Mouse (Mus musculus) embryo, embryonic 11.5 days (tissue): Measurements from ENCODE around the gene Ube2m.

Source experiments
- DNase-seq: peaks from one replicate; pipeline ENCODE4 v3.0.0-alpha.2; 2012; ENCODE audit warnings: low read depth, low spot score

Gene Ube2m

DNA sequence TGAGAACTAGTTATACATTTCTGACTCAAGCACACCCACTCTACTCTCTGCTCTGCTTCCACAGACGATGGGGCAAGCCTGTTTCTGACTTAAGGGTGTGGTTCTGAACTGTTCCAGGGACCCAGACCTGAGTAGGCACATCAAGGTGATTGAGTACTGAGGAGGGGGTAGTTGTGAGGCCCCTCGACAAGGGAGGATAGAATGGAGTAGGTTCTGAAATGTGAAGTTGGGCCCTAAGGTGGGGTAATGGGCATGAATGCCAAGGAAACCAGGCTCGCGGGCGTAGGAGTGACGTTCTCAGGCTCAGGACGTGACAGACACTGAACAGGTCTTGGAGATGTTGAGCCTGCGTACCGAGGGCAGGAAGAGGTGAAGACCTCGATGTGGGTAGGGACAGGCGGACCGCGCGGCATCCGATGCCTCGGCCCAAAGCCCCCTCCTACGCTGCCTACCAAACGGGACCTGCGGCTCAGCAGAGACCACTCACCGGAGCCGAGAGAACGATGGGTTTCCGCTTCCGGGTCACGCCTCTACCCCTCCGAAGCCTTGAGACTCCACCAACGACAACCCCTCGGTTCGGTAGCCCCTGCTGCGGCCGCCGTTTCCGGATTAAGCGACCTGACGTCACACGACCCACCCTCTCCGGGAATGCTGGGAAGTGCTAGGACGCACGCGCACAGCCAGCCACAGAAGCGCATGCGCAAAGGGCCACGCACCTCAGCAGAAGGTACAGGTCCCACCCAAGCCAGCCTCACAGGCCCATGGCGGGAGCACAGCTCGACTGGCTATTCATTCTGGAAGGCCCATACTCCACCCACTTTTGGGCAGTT is 3.7 kb downstream of the Ube2m start, which contains the start of gene Chmp2a:
Chmp2a (minus strand) TSS at position 660 of the 830 bp plus-strand sequence.
- DNase-seq = peak; percentile 96

DNA sequence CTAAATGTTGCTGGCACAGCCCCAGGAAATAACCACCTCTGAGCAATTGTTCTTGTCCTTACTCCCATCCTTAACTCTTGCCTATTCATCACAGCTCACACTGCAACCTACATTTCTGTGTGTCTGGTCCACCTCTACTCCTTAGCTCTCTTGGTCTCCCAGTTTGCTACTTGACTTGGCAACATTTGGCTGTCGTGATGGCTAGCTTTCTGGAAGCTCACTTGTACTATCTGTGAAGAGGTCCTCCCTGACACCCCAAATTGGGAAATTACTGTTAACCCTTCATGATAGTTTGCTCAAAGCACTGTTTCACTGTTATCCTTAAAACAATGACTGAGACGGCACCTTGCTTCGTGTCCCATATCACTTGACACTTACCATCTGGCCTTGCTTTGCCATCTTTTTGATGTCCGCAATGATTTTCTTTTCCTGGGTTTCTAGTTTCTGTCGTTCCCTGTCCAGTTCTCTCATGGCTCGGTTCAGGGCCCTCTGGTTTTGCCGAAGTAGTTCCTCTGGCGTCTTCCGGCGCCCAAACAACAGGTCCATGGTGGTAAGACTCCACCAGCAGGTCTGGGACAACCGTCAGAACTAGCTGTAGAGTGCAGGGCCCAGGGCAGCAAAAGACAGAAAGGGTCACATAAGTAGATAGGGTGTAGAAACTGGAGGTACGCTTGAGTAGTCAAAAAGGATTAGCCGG is 4.5 kb downstream of the Ube2m start:
- DNase-seq = no peak

GRCm38 (mm10) chr7:13032541-13032940 is 5.5 kb downstream of the Ube2m start:
- no peak for DNase-seq

GRCm38 (mm10) chr7:13031983-13032382 is 6.1 kb downstream of the Ube2m start:
- no peak for DNase-seq

- no peak for DNase-seq
Measured at GRCm38 (mm10) chr7:13031069-13031468, 7.0 kb downstream of the Ube2m start.

- no peak for DNase-seq
Measured at GRCm38 (mm10) chr7:13028986-13029385, 9.1 kb downstream of the Ube2m start.

GRCm38 (mm10) chr7:13025511-13026112 is 12.5 kb downstream of the Ube2m start:
- DNase-seq = no peak

- no peak for DNase-seq
Measured at GRCm38 (mm10) chr7:13024805-13025204, 13.3 kb downstream of the Ube2m start.

DNA sequence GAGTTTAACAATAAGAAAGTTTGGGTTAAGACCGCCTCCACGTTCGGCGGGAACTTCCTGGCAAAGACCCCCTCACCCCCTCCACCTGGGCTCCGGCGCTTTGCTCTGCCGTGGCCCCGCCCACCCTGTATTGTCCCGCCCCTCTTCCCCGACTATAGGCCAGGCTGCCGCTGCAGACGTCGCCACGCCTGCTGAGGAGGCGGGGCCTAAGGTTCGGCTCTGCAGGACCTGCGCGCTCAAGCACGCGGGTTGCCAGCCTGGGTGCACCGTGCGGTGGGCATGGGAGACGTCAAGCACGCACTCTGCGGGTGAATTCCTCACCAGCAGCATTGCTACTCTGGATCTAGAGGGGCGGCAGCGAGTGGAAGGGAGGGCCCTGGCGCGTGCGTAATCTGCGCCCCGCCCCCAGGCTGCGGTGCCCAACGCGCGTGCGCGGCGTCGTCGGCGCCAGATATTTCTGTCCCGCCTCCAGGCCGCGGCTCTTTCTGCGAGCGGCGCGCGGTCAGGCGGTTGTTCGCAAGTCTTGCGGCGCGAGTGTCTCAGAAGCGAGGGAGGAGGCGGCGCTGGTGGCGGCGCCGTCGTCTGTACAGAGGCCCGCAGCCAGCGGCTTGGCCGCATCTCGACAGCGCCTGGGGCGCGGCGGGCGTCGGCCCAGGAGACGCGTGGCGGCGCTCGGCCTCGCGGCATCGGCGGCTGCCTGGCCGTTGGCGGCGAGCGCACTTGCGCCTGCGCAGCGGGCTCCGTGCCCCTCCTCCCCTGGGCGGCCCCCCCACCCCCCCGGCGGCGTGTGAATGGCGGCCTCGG is 13.9 kb downstream of the Ube2m start:
- DNase-seq = peak; percentile 94

GRCm38 (mm10) chr7:13022773-13023535 is 15.1 kb downstream of the Ube2m start:
- peak; percentile 81 for DNase-seq

DNA sequence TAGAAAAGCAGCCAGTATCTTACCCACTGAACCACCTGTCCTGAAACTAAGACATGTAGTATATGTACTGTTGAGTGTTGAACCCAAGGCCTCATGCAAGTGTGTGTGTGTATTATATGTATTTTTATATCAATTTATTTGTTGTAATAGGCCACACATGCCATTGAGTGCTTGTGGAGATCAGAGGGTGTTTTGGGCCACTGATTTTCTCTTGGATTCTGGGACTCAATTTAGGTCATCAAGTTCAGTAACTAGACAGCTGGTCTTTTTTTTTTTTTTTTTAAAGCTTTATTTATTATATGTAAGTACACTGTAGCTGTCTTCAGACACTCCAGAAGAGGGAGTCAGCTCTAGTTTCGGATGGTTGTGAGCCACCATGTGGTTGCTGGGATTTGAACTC is 22.9 kb downstream of the Ube2m start:
- DNase-seq = no peak

GRCm38 (mm10) chr7:13014275-13014839 is 23.7 kb downstream of the Ube2m start:
- DNase-seq = no peak

DNA sequence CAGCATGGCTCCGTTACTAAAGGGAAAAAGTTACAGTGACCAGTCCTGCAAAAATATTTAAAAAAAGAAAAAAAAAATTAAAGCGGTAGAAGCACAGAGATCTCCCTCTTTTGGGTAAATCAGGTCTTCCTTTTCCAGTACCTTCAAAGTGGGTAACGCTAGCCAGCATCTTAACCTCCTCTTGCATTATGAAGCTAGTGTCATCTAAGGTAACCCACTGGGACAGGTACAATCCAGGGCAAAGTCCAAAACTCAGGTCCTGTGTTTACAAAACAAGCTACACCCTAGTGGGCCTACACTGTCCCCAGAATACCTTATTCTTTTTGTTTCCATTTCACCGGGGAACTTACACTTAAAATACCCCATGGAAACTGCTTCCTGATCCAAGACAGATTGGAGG is 24.4 kb downstream of the Ube2m start:
- no peak for DNase-seq

- no peak for DNase-seq
Measured at GRCm38 (mm10) chr7:13010005-13010908, 27.8 kb downstream of the Ube2m start, which contains the start of gene Zbtb45. Zbtb45 (minus strand) TSS chr7:13010034.

DNA sequence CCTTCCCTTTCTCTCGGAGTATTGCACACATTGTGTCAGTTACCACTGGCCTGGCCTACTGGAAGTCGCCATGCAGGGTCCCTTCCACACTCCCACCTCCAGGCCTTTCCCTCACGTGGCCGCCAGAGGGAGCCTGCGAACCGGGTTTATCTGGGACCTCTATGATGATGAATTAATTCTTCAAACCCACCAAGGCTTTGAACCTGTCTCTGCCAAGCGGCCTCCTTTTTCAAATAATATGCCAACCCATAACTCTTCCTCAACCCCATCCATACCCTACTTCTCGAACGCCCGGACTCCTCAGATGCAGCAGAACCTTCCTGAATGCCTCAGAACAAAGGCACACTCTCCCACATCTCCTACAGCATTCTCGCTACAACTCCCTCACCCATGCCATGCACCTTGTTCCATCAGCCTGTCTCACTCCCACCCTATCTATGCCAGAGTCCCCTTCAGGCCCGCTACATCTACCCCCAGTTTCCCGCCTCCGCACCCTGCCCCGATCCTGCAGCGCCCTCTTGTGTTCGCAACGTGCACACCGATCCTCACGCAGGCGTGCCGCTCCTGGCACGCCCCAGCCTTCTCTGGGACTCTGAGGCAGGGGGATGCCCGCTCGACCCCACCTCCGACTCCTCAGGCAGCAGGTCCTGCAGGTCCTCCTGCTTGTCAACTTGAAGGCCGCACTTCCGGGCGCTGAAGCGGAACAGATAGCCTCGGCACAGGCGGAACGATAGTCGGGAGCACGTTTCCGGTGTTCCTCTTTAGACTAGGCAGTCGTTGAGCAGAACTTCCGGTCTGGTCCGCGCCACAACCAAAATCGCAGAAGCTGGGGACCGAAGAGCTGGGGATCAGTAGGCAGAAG is 28.7 kb downstream of the Ube2m start:
- peak; percentile 90 for DNase-seq

DNA sequence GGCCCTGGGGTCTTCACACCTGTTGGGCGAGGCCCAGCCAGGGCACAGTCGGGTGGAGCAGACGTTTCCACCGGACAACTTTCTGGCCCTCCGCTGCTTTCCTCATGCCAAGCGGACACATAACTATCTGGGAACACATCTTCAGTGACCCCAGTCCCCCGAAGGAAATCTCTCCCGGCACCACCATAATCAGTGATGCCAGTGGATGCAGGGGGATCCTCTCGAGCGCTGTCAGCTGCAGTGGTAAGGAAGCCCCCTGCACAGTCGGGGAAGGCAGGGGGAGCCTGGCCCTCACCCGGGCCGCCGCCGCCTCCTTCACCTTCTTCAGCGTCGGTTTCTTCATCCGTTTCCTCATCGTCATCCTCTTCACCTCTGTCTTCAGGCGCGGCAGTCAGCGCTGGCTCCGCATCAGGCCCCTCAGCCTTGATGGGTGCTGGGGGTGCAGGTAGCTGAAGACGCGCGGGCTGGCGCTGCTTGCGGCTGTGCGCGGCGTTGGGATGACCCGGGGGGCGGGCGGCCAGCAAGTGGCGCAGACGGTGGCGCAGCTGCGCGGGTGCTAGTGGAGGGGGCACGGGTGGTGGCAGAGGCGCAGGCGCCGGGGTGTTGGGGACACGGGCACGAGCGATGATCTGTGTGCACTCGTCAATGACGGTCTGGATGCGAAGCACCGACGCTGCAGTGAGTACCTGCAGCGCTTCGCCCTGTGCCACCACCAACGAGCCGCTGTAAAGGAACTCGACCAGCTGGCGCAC is 30.6 kb downstream of the Ube2m start:
- DNase-seq = no peak

GRCm38 (mm10) chr7:13006531-13006930 is 31.5 kb downstream of the Ube2m start:
- no peak for DNase-seq

- no peak for DNase-seq
Measured at GRCm38 (mm10) chr7:13006011-13006410, 32.1 kb downstream of the Ube2m start.
